Mouse (Mus musculus) effector memory CD4-positive, alpha-beta T cell, adult 7 months (primary cell): Measurements from ENCODE around the gene Rrp8. TPM values are rescaled to one million over a fixed set of nuclear protein-coding genes. Genes with fewer than 3 reads are reported as not detected.

ENCODE experiments used
- polyA plus RNA-seq: library from polyadenylated mRNA; unstranded; fragments of 100-300 nt; shearing (Covaris generic); gene quantifications from one replicate; pipeline ENCODE4 v1.2.1, GENCODE M21; 2017

Gene Rrp8
- polyA plus RNA-seq, result 15.7 TPM

GRCm38 (mm10) chr7:105736911-105737521 lies at the start of gene Rrp8:
TSS of gene Rrp8 (minus strand) at chr7:105737385.

DNA sequence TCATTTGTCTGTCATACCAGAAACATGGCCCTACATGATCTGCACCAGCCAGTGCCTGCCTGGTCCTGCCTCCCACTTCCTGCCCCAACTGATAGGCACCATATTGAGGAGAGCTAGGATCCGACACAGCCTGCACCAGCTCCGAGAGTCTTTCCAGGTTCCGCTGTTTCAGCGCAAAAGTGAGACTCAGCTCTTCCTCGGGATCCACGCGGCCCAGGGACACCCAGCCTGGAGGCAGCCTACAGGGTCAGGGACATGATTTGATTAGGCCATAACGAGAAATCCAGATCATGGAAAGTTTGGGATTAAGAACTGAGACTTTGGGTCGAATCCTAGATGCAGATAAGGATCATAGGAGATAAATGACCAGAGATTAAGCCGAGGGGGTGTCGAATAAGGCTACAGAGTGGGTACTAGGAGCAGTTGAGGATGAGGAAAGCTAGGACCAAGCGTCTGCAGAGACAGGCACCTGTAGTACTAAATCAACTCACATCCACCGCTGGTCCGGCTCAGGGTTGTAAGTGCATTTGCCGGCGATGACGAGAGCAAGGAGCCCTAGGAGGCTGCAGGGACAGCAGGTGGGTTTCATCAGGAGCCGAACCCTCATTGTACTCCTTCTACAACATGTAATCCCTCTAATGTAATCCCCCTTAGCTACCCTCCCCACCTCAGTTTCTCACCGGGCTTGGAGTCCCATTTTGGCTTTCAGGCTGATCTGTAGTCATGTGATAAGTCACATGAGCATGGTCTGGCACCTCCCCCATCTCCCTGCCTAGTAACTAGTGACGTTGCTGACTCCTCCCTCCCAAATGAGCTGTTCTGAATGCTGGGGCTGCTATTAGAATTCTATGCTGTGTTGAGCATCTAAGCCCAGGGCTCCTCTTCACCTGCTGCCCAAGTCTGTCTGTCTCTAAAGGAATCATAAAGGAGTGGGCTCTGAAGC lies 14.6 kb upstream of the Rrp8 start, which contains the start of gene Tpp1:
Tpp1 (minus strand) TSS at position 745 of the 943 bp plus-strand sequence.

DNA sequence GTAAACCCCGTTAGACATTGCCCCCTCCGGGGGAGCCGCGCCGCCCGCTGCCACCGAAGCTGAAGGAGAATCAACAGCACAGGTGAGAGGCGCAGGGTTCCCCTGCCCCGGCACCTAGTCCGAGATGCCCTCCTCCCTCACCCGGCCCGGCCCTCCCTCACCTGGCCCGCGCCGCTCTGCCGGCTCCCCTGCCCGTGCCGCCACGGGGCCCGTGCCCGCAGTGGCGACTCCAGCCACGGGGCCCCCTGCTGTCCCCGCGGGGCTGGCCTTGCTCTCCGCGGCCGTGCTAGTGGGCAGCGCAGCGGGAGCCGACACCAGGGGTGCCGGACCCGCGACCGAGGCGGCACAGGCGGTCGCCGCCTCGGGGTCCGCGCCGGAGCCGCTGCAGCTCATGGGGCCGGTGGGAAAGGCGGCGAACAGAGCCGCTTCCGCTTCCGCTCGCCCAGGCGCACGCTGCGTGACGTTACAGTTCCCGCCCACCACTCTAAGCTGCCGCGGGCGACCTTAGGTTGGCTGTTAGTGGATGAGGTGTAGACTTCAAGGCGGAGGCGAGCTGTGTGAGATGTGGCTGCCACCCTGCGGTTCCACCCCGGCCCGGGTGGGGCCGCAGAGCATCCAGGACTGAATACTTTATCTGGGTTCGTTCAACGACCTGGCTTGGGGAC lies 6.9 kb upstream of the Rrp8 start, which contains the start of gene Taf10:
Taf10 (minus strand) TSS at position 436 of the 665 bp plus-strand sequence.

GRCm38 (mm10) chr7:105736264-105736901 lies 802 bp downstream of the Rrp8 start, which contains the start of gene Ilk:
TSS of gene Ilk (plus strand) at chr7:105736592.

Other genes with a start within 250 kb of the Rrp8 start
- gene Smpd1, start 183.0 kb downstream of the Rrp8 start, polyA plus RNA-seq, result 18.3 TPM
- 8.5 TPM for gene Apbb1, start 155.7 kb downstream of the Rrp8 start, polyA plus RNA-seq
- not detected for gene Hpx, start 137.2 kb downstream of the Rrp8 start, polyA plus RNA-seq
- gene Trim3, start 103.8 kb downstream of the Rrp8 start, polyA plus RNA-seq, result 4.5 TPM
- gene Timm10b, start 97.3 kb downstream of the Rrp8 start, polyA plus RNA-seq, result 97.1 TPM
- gene Arfip2, start 97.0 kb downstream of the Rrp8 start, polyA plus RNA-seq, result 14.5 TPM
- gene Gm45799, start 96.8 kb downstream of the Rrp8 start, polyA plus RNA-seq, result 10.6 TPM
- 3.6 TPM for gene Dnhd1, start 86.6 kb downstream of the Rrp8 start, polyA plus RNA-seq
- gene Ilk, start 793 bp downstream of the Rrp8 start, polyA plus RNA-seq, result 139 TPM
- gene Taf10, start 7.0 kb upstream of the Rrp8 start, polyA plus RNA-seq, result 283 TPM
- 65.4 TPM for gene Tpp1, start 14.8 kb upstream of the Rrp8 start, polyA plus RNA-seq
- not detected for gene Dchs1, start 50.3 kb upstream of the Rrp8 start, polyA plus RNA-seq
- 83.1 TPM for gene Mrpl17, start 73.7 kb upstream of the Rrp8 start, polyA plus RNA-seq
- 96.0 TPM for gene Gm4070, start 216.6 kb upstream of the Rrp8 start, polyA plus RNA-seq